Mouse (Mus musculus) lung, embryonic 15.5 days (tissue): ENCODE data around the gene Gpr88. TPM values are rescaled to one million over a fixed set of nuclear protein-coding genes. Genes with fewer than 3 reads are reported as not detected.
"Not testable (repeated sequence)": the region's sequence is repeated elsewhere in the genome, so short reads cannot be mapped to it uniquely, and the experiment has no call there.

Experiments
- ATAC-seq: fragments of 200-750 bp; cut with Nextera tagmentation; 2 replicates; pipeline ENCODE4 v1.8.0; 2017; ENCODE audit warnings: moderate number of reproducible peaks, borderline replicate concordance; ENCODE audit not compliant: low FRiP score, low TSS enrichment; ENCODE audit errors: extremely low read depth
- H3K27ac ChIP-seq: fragments of 300-500 bp; sonication (generic); 2 replicates; pipeline ENCODE4 v1.5.1; 2015; ENCODE audit warnings: moderate library complexity, mild to moderate bottlenecking, inconsistent platforms
- H3K27me3 ChIP-seq: fragments of 300-500 bp; sonication (generic); 2 replicates; pipeline ENCODE4 v1.6.1; 2015; ENCODE audit warnings: inconsistent platforms
- H3K36me3 ChIP-seq: fragments of 300-500 bp; sonication (generic); 2 replicates; pipeline ENCODE4 v1.6.1; 2015; ENCODE audit warnings: inconsistent platforms
- H3K4me1 ChIP-seq: fragments of 300-500 bp; sonication (generic); 2 replicates; pipeline ENCODE4 v1.6.1; 2015; ENCODE audit warnings: inconsistent platforms
- H3K4me2 ChIP-seq: fragments of 300-500 bp; sonication (generic); 2 replicates; pipeline ENCODE4 v1.6.1; 2015; ENCODE audit warnings: inconsistent platforms, mild to moderate bottlenecking, moderate library complexity
- H3K4me3 ChIP-seq: fragments of 300-500 bp; sonication (generic); 2 replicates; pipeline ENCODE4 v1.5.1; 2015; ENCODE audit warnings: mild to moderate bottlenecking, inconsistent platforms
- H3K9ac ChIP-seq: fragments of 300-500 bp; sonication (generic); 2 replicates; pipeline ENCODE4 v1.6.1; 2015; ENCODE audit warnings: inconsistent platforms
- H3K9me3 ChIP-seq: fragments of 300-500 bp; sonication (generic); 2 replicates; pipeline ENCODE4 v1.6.1; 2016; ENCODE audit warnings: inconsistent platforms
- WGBS: fragments of 180-500 bp; shearing (Covaris S2); methylation state at CpG from one replicate; pipeline ENCODE4 v1.1.7; 2015; 5-methylcytosine and 5-hydroxymethylcytosine counted together
- polyA plus RNA-seq: library from polyadenylated mRNA; unstranded; fragments of >200 nt; fragmentation: Nextera tagmentation; extraction: Ambion mirVana; gene quantifications from 2 replicates; pipeline ENCODE4 v1.2.1, GENCODE M21; 2015

Gene Gpr88
- polyA plus RNA-seq, 1 experiment from 2014 or later = 1.3 TPM

DNA sequence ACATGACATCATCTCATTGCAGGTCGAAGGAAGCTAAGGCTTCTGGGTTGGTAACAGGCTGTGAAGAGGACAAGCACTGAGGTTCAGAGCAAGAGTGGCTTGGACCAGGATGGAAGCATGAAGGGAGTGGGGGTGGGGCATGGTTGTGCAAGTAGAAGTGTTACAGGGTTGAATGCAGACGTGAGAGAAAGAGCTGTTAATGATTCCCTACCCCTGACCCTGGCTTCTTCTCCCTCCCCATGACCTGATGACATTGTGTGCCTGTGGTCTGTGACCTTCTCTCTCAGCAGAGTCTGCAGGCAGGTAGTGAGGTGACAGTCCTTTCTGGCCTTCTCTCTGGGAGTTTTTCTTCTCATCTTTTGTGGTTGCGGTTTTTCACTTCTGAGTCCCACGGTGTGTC lies 16.4 kb downstream of the Gpr88 start:
- no peaks in the 10 kb centered on the region for H3K4me1 ChIP-seq
- no peaks in the 10 kb centered on the region for H3K27me3 ChIP-seq
- no peaks in the 10 kb centered on the region for H3K36me3 ChIP-seq
- no peak overlapping the region for H3K9ac ChIP-seq
- H3K4me3 ChIP-seq = no peak overlapping the region
- no peak overlapping the region for H3K4me2 ChIP-seq
- no peak overlapping the region for H3K27ac ChIP-seq
- H3K9me3 ChIP-seq = no peaks in the 10 kb centered on the region
- 71% methylated on average over 4 of the region's 4 CpGs for WGBS
- no peak for ATAC-seq

DNA sequence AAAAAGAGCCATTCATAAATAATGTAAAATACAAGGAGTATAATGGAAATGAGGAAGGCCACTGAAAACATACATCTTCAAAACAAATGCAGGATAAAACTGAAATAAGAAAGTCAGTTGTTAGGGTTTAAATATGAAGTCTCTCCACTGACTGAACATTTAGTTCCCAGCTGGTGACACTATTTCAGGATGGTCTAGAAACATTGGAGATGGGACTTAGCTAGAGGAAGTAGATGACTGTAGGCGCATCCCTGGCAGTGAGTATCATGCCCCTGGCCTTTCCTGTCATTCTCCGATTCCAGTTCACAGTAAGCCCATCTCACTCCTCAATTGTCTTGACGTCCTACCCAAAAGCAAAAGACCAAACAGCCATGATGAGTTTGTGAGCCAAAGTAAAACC lies 19.8 kb downstream of the Gpr88 start:
- Histone ChIP-seq H3K27me3 (no peaks in the 10 kb centered on the region), H3K27ac (no peak overlapping the region), H3K36me3 (no peaks in the 10 kb centered on the region), H3K9ac (no peak overlapping the region), H3K4me2 (no peak overlapping the region), H3K4me3 (no peak overlapping the region), H3K9me3 (no peaks in the 10 kb centered on the region), H3K4me1 (no peaks in the 10 kb centered on the region)
- WGBS = 81% methylated on average over 3 of the region's 3 CpGs
- ATAC-seq = no peak

DNA sequence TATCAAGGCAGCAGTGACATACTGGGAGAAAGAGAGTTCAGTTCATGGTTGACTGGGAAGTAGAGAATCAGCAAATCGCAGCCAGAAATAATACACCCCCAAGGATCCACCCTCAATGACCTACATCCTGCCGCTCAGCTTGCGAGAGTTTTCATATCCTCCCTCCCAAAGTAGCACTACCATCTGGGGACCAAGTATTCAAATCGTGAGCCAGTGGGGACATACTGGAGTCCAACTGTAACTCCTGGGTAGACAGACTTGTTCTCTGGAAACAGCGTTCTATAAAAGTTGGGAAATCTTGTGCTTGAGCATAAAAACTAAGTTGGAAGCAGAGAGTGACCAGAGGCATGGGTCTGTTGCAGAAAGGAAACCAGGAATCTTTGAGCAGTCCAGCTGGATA lies 20.5 kb downstream of the Gpr88 start:
- no peak overlapping the region for H3K4me2 ChIP-seq
- ATAC-seq = no peak
- H3K27ac ChIP-seq = no peak overlapping the region
- no peak overlapping the region for H3K9ac ChIP-seq
- WGBS = 82% methylated on average over 5 of the region's 5 CpGs
- H3K4me1 ChIP-seq = no peaks in the 10 kb centered on the region
- H3K36me3 ChIP-seq = no peaks in the 10 kb centered on the region
- H3K4me3 ChIP-seq = no peak overlapping the region
- no peaks in the 10 kb centered on the region for H3K27me3 ChIP-seq
- no peaks in the 10 kb centered on the region for H3K9me3 ChIP-seq

DNA sequence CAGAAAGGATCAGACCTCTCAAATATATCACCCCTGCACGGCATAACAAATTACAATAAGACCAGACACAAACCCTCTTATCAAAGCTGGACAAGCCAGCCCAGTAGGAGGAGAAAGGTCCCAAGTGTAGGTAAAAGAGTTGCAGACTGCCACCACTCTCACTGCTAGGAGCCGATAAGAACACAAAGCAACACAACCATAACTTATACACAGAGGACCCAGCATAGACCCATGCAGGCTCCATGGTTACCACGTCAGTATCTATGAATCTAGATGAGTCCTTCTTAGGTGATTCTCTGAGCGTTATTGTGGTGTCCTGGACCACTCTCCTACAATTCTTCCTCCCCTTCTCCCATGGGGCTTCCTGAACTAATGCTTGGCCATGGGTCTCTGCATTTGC lies 24.0 kb downstream of the Gpr88 start:
- H3K4me1 ChIP-seq = no peaks in the 10 kb centered on the region
- H3K27me3 ChIP-seq = no peaks in the 10 kb centered on the region
- WGBS = 73% methylated on average over 4 of the region's 4 CpGs
- no peak overlapping the region for H3K9ac ChIP-seq
- no peaks in the 10 kb centered on the region for H3K36me3 ChIP-seq
- no peak overlapping the region for H3K27ac ChIP-seq
- no peaks in the 10 kb centered on the region for H3K9me3 ChIP-seq
- no peak overlapping the region for H3K4me2 ChIP-seq
- ATAC-seq = no peak
- H3K4me3 ChIP-seq = no peak overlapping the region

DNA sequence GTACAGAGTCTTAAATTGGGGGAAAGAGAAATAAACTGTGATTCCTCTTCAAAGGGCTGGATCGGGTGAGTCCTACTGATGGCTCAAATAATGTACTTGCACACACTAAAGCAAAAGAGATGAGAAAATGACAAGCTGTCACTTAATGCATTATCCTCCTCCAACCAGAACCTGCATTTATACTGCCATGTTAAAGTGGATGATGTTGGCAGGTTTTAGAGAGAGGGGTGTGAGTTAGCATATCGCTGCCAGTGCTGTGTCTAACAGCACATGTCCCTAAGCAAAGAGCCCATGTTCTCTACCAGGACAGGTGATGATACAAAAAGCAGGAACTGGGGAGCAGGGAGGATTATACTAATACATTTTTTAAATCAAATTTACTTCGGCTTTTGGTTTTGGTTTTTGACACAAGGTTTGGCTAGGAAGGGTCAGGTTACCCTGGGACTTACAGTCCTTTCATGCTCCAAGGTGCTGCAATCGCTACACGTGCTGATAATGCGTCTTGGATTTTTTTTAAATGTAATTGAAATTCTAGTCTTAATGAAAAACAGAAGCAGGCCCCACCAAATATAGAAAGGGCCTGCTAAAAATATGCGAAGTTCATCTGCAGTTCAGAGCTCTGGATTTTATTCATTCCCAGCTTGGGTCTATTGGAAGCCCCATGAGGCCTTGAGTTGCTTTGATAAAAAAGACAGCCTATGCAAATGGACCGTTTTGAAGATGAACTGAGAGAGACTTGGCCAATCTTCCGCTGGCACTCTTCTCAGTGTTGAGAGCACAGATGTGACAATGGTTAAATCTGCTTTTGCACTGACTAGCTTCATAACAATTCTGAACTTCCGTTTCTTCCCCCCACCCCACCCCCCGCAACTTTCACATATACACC lies 24.7 kb downstream of the Gpr88 start:
- ATAC-seq = no peak
- 60% methylated on average over 11 of the region's 11 CpGs for WGBS
- no peaks in the 10 kb centered on the region for H3K27me3 ChIP-seq
- H3K36me3 ChIP-seq = no peaks in the 10 kb centered on the region
- H3K9ac ChIP-seq = no peak overlapping the region
- no peak overlapping the region for H3K27ac ChIP-seq
- H3K9me3 ChIP-seq = no peaks in the 10 kb centered on the region
- no peak overlapping the region for H3K4me2 ChIP-seq
- H3K4me1 ChIP-seq = no peaks in the 10 kb centered on the region
- H3K4me3 ChIP-seq = no peak overlapping the region

DNA sequence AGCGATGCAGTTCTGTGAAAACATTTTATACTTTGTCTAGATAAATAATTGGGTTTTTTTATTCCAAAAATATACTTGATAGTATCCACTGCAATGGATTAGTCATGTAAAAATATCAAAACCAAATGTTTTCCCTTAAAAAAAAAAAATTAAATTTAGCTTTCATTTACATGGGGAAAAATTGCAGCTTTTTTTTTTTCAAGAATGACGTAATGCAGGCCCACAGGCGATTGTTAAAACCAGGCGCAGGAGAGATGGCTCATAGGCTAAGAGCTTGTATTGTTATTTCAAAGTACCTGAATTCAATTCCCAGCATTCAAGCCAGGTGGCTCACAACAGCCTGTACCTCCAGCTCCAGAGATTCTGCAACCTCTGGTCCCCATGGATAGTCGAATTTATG lies 25.9 kb downstream of the Gpr88 start:
- ATAC-seq = no peak
- no peak overlapping the region for H3K4me3 ChIP-seq
- no peaks in the 10 kb centered on the region for H3K27me3 ChIP-seq
- 65% methylated on average over 5 of the region's 5 CpGs for WGBS
- H3K36me3 ChIP-seq = no peaks in the 10 kb centered on the region
- no peak overlapping the region for H3K4me2 ChIP-seq
- H3K4me1 ChIP-seq = 0 out of 2 replicates have a peak, but pooled peaks cover 2% of the 10 kb centered on the region
- no peaks in the 10 kb centered on the region for H3K9me3 ChIP-seq
- H3K9ac ChIP-seq = no peak overlapping the region
- no peak overlapping the region for H3K27ac ChIP-seq

DNA sequence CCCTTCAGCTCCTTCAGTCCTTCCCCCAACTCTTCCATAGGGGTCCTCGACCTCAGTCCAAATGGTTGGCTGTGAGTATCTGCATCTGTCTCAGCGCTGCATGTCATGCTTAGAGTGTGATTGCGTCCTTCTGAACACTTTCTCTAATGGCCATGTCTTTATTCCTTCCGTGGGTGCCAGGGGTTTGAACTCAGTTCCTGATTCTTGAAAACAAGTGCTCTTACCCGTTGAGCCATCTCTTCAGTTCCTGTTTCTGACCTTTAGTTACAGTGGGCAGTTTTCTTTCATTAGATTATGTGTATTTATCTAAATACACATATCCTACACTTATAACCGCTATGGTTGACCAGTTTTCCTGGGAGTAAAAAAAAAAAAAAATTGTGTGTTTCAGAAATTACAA lies 26.4 kb downstream of the Gpr88 start:
- ATAC-seq = no peak
- H3K9me3 ChIP-seq = no peaks in the 10 kb centered on the region
- no peak overlapping the region for H3K4me3 ChIP-seq
- 83% methylated on average over 6 of the region's 6 CpGs for WGBS
- H3K36me3 ChIP-seq = no peaks in the 10 kb centered on the region
- 0 out of 2 replicates have a peak, but pooled peaks cover 5% of the 10 kb centered on the region for H3K4me1 ChIP-seq
- H3K4me2 ChIP-seq = no peak overlapping the region
- no peaks in the 10 kb centered on the region for H3K27me3 ChIP-seq
- no peak overlapping the region for H3K27ac ChIP-seq
- no peak overlapping the region for H3K9ac ChIP-seq

DNA sequence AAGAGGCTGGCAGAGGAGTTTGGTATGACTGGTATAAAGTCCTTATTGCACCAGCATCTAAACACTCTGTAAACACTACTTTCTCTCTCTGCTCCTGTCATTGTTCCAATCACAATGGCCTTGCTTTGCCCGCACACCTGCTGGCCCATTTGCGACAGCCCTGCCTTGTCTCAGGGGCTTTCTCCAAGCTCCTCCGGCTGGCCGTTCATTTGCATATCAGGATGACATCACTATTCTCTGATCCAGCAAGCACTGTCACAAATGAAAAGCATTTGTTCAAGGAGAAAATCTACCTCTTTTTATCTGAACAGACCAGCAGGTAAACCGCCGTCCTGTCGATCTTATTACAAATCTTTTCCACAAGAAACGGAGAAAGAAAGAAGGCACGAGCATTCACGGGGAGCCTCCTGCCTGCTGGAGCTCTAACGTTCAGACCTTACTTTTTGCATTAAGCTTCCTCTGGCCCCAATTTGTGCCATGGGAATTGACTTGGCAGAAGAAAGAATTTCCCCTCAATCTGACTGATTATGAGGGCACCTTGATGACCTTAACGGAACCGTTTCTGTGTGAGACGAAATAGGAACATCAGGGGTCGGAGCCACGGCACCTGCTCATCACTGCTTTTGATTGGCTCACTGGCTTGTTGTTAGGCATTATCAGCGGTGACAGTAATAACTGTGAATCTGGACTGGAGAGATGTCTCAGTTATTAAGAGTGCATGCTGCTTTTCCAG lies 30.6 kb downstream of the Gpr88 start:
- WGBS = 36% methylated on average over 17 of the region's 17 CpGs
- Histone ChIP-seq H3K27ac (no peak overlapping the region), H3K9ac (no peak overlapping the region), H3K4me2 (no peak overlapping the region), H3K4me1 (0 out of 2 replicates have a peak, but pooled peaks cover 15% of the 10 kb centered on the region), H3K36me3 (no peaks in the 10 kb centered on the region), H3K4me3 (no peak overlapping the region), H3K27me3 (no peaks in the 10 kb centered on the region), H3K9me3 (no peaks in the 10 kb centered on the region)
- no peak for ATAC-seq

DNA sequence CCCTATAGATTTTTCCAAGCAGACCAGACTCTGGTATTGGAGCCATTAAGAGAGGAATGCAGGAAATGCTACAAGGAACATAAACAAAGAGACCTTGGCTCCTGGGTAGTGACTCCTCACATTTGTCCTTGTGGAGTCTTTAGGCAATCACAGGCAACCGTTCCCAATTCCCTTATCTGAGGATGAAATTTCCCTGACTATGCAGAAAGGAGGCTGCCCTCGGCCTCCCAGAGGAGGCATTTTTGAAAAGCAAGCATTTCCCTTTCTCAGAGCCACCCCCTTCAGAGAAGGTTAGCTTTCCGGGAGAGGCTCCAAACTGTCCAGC lies 31.7 kb downstream of the Gpr88 start:
- peak; percentile 77 for ATAC-seq
- no peaks in the 10 kb centered on the region for H3K36me3 ChIP-seq
- H3K27ac ChIP-seq = peak overlapping the region; percentile 78
- H3K4me2 ChIP-seq = no peak overlapping the region
- 12% methylated on average over 3 of the region's 3 CpGs for WGBS
- no peak overlapping the region for H3K4me3 ChIP-seq
- H3K9ac ChIP-seq = no peak overlapping the region
- H3K27me3 ChIP-seq = no peaks in the 10 kb centered on the region
- no peaks in the 10 kb centered on the region for H3K9me3 ChIP-seq
- 0 out of 2 replicates have a peak, but pooled peaks cover 15% of the 10 kb centered on the region for H3K4me1 ChIP-seq

DNA sequence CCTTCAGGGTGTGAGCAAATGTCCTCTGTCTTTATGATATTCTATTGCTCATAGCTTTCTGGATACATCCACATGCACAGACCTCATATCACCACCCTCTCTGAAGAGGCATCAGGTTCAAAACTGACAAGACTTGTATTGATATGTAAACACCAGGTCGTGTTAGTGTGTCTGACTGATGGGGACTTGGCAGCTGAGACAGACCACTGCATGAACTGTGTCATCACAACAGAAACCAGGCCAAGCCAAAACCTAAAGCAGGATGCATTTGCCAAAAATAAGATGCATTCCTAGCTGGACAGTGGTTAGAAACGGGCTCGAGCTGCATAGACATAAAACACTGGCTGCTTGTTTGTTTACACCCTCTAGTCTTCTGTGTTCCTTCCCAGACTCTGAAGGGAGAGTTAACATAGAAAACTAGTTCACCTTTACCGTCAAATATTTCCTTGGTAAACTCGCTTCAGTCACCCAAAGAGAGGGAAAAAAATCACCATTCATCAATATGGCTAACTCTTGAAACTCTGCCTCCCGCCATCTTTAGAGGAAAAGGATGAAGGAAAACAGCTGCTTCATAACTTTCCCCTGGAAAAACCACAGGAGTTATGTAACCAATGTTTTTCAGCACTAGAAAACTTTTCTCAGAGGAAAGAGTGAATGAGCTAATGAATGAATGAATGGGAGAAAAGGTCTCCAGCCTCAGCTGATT lies 32.2 kb downstream of the Gpr88 start:
- no peak overlapping the region for H3K9ac ChIP-seq
- ATAC-seq = peak; percentile 80
- H3K4me1 ChIP-seq = 0 out of 2 replicates have a peak, but pooled peaks cover 15% of the 10 kb centered on the region
- H3K27me3 ChIP-seq = no peaks in the 10 kb centered on the region
- H3K4me2 ChIP-seq = no peak overlapping the region
- 34% methylated on average over 6 of the region's 6 CpGs for WGBS
- H3K36me3 ChIP-seq = no peaks in the 10 kb centered on the region
- no peak overlapping the region for H3K4me3 ChIP-seq
- H3K27ac ChIP-seq = peak overlapping the region; percentile 78
- no peaks in the 10 kb centered on the region for H3K9me3 ChIP-seq

DNA sequence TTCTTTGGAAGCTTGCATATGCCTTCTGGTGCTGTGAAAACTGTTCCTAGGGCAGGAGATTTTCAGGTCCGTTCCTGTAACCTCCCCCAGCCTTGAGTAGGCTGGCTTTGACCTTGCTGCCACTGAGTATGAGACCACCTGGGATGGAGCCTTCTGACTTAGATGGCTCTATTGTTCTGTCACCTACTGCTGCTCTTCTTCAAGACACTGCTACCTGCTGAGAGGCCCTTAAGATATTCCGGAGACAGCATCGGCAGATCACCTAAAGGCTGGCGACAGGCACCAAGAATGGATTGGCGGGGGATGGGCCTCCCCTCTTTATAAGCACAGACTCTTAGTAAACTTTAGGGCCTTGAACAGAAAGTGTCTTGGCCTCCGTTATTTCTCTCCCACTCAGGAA lies 35.9 kb downstream of the Gpr88 start:
- not testable (repeated sequence) for ATAC-seq, H3K27me3 ChIP-seq, H3K9me3 ChIP-seq, H3K9ac ChIP-seq, H3K4me3 ChIP-seq, H3K4me2 ChIP-seq, H3K36me3 ChIP-seq, H3K27ac ChIP-seq
- H3K4me1 ChIP-seq = 0 out of 2 replicates have a peak, but pooled peaks cover 13% of the 10 kb centered on the region
- 63% methylated on average over 6 of the region's 6 CpGs for WGBS

DNA sequence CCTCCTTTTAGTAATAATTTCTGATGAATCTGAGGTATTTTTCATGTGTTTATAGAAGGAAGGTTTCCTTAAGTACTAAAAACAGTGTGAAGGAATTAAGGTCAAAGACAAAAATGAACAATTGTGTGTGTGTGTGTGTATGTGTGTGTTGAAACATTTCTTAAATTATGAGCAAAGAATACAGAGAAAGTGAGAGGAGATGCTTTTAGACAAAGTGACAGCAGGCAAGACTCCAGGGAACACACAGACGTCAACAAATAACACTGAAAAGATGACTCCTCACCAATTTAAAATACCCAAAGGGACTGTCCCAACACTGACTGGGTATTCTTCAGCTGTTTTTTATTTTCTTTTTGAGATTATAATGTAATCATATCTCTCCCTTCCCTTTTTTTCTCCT lies 37.0 kb downstream of the Gpr88 start:
- no peak overlapping the region for H3K9ac ChIP-seq
- 0 out of 2 replicates have a peak, but pooled peaks cover 5% of the 10 kb centered on the region for H3K4me1 ChIP-seq
- no peaks in the 10 kb centered on the region for H3K27me3 ChIP-seq
- 34% methylated on average over 1 of the region's 1 CpGs for WGBS
- H3K9me3 ChIP-seq = no peaks in the 10 kb centered on the region
- H3K4me3 ChIP-seq = no peak overlapping the region
- no peak overlapping the region for H3K27ac ChIP-seq
- no peak overlapping the region for H3K4me2 ChIP-seq
- H3K36me3 ChIP-seq = no peaks in the 10 kb centered on the region
- no peak for ATAC-seq
